Comparison of ENCODE assay signal across 8 mouse cellular contexts in the genomic region with DNA sequence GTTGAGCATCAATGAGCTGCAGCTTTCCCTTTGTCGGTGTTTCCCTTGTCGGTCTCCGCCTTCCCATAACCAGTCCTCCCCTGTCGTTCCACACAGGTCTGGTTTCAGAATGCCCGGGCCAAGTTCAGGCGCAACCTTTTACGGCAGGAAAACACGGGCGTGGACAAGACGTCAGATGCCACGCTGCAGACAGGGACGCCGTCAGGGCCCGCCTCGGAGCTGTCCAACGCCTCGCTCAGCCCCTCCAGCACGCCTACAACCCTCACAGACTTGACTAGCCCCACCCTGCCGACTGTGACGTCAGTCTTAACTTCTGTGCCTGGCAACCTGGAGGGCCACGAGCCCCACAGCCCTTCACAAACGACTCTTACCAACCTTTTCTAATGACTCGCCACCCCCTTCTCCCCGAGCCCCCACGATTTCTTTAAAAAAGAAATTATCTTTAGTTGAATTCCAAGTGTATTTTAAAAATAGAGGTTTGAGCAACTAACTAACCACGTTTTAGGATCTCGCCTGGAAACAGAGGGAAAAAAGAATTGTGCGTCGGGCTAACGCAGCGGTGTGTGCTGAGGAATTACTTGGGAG. TPM values are rescaled to one million over a fixed set of nuclear protein-coding genes. Genes with fewer than 3 reads are reported as not detected.
DNase-seq lines count a peak whose midpoint lies in the region; ATAC-seq lines count a peak whose summit lies in the region.

No protein-coding gene starts in this region.

- peaks cover 11% of the 10 kb centered on the region; the same call in 1 of the 2 replicates for H3K4me1 ChIP-seq in limb, embryonic 11.5 days (ENCODE audit: control insufficient read depth, insufficient read depth, low read length)

- peak overlapping the region; percentile 43 for H3K4me2 ChIP-seq in limb, embryonic 11.5 days (ENCODE audit: low read depth, severe bottlenecking)

- no peak overlapping the region for H3K27ac ChIP-seq in limb, embryonic 11.5 days (replicated peaks; ENCODE audit: low read depth, low read length)

- ATAC-seq in hematopoietic stem cell, adult 5-6 weeks (replicated peaks in 1 of 2; ENCODE audit: insufficient read depth in 1 of 2, low FRiP score in 2 of 2, low TSS enrichment in 1 of 2, low read depth in 1 of 2, poor library complexity in 2 of 2, severe bottlenecking in 2 of 2), result peak; percentile 90 to 97
- ATAC-seq in limb, embryonic 11.5 days (ENCODE audit: insufficient number of reproducible peaks, low FRiP score, low TSS enrichment, low read depth), result no peak

- H3K9ac ChIP-seq in limb, embryonic 11.5 days (ENCODE audit: low read length), result no peak overlapping the region

- DNase-seq in ovary, adult 18-20 months (ENCODE audit: low spot score), result peak; percentile 40
- DNase-seq in ovary, postnatal 14 days (ENCODE audit: low spot score), result no peak
- peak; percentile 86 for DNase-seq in embryo, embryonic 11 days
- DNase-seq in limb, embryonic 11.5 days (ENCODE audit: low spot score), result peak; percentile 80
- DNase-seq in mesoderm, embryonic 11.5 days (ENCODE audit: low read depth, low spot score), result peak; percentile 68
- DNase-seq in thymus, postnatal 0 days (ENCODE audit: low spot score), result peak; percentile 42
- no peak for DNase-seq in retina, postnatal 1 day

- H3K36me3 ChIP-seq in limb, embryonic 11.5 days (ENCODE audit: control insufficient read depth, insufficient read depth, low read length), result no peaks in the 10 kb centered on the region

- no peak overlapping the region for H3K4me3 ChIP-seq in limb, embryonic 11.5 days (ENCODE audit: low read depth, low read length)

- no peaks in the 10 kb centered on the region for H3K27me3 ChIP-seq in limb, embryonic 11.5 days (ENCODE audit: control insufficient read depth, insufficient read depth, low read length)

- 12% methylated on average over 31 of the region's 31 CpGs for WGBS in limb, embryonic 11.5 days

- H3K9me3 ChIP-seq in limb, embryonic 11.5 days (ENCODE audit: control insufficient read depth, low read length), result no peaks in the 10 kb centered on the region

RNA-seq across cellular contexts. Expression of gene Lhx2, which starts 29.8 kb away (rescaled TPM):
- 0.38 TPM in 1 of 2 replicates, not detected in the other for total RNA-seq in hematopoietic stem cell, adult 5-6 weeks (2017)
- 29.0 and 31.2 TPM in 2 replicates for polyA plus RNA-seq in limb, embryonic 11.5 days (2014; fragmentation: Nextera tagmentation; extraction: Ambion mirVana)
- polyA plus RNA-seq in thymus, postnatal 0 days (2015; fragmentation: Nextera tagmentation; extraction: Ambion mirVana), result 0.05 and 0.17 TPM in 2 replicates

Comparison
In these comparisons a context has a peak if more than half of its experiments do, and no peak if none do; other contexts are left out.
1. DNase-seq: peak in ovary, adult 18-20 months (single experiment), embryo, embryonic 11 days (single experiment), limb, embryonic 11.5 days (single experiment), mesoderm, embryonic 11.5 days (single experiment) and thymus, postnatal 0 days (single experiment); none in ovary, postnatal 14 days (single experiment) and retina, postnatal 1 day (single experiment).
2. RNA of gene Lhx2, which starts 29.8 kb away (polyA plus RNA-seq): 29.0 to 31.2 TPM in limb, embryonic 11.5 days; 0.05 to 0.17 TPM in thymus, postnatal 0 days; every median in the first group is over 10 times any median in the second.